Mouse (Mus musculus): ENCODE measurements around the gene Med12. TPM values are rescaled to one million over a fixed set of nuclear protein-coding genes. Genes with fewer than 3 reads are reported as not detected.

Gene Med12
- total and polyA plus RNA-seq, 3 experiments, result 20.9 to 68.0 TPM; not detected in 1

GRCm38 (mm10) chrX:101313625-101314359 lies 40.0 kb downstream of the Med12 start:
- H3K9me3 ChIP-seq (replicated peaks; ENCODE audit: insufficient read depth, low read length), result no peaks in the 10 kb centered on the region
- H3K9ac ChIP-seq (ENCODE audit: control insufficient read depth, low read depth, low read length, poor library complexity, severe bottlenecking), result no peak overlapping the region
- H3K79me2 ChIP-seq (ENCODE audit: control insufficient read depth, insufficient read depth, low read length, poor library complexity), result no peaks in the 10 kb centered on the region
- H3K27ac ChIP-seq (ENCODE audit: control insufficient read depth, low read depth, low read length), result no peak overlapping the region
- H3K36me3 ChIP-seq (ENCODE audit: control insufficient read depth in 1 of 2, insufficient read depth in 2 of 2, low read length in 2 of 2), result peaks cover 0 to 2% of the 10 kb centered on the region in 2 experiments; a peak in 1 of 4 replicates
- no peaks in the 10 kb centered on the region for H3K27me3 ChIP-seq (ENCODE audit: control insufficient read depth in 1 of 2, insufficient read depth in 2 of 2, low read length in 2 of 2)
- DNase-seq (ENCODE audit: low read depth, low spot score), result peak; percentile 33
- TF ChIP-seq ELF1 (IDR thresholded peaks at IDR 0.05; ENCODE audit: low read depth, low read length) (no peak), RCOR1 (IDR thresholded peaks at IDR 0.05; ENCODE audit: low read depth, low read length) (peak; percentile 50; the same call in 1 of the 2 replicates)
- peaks cover 0 to 8% of the 10 kb centered on the region in 2 experiments; a peak in 2 of 4 replicates for H3K4me1 ChIP-seq (ENCODE audit: control insufficient read depth in 1 of 2, insufficient read depth in 2 of 2, low read length in 2 of 2)
- H3K4me3 ChIP-seq (ENCODE audit: control insufficient read depth in 1 of 2, insufficient read depth in 1 of 2, low read depth in 2 of 2, low read length in 2 of 2), result no peak overlapping the region

DNA sequence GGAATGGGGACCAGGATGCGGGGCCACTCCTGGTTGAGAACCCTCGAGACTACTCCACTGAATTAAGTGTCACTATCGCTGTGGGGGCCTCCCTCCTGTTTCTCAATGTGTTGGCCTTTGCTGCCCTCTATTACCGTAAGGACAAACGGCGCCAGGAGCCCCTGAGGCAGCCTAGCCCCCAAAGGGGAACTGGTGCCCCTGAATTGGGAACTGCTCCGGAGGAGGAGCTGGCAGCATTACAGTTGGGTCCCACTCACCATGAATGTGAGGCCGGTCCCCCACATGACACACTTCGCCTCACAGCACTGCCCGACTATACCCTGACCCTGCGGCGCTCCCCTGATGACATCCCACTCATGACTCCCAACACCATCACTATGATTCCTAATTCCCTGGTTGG lies 45.9 kb downstream of the Med12 start:
- no peak overlapping the region for H3K4me3 ChIP-seq (ENCODE audit: control insufficient read depth in 1 of 2, insufficient read depth in 1 of 2, low read depth in 2 of 2, low read length in 2 of 2)
- TF ChIP-seq EP300 (IDR thresholded peaks at IDR 0.05; ENCODE audit: low read depth in 1 of 2, low read length in 2 of 2) (no peak), BHLHE40 (IDR thresholded peaks at IDR 0.05; ENCODE audit: borderline replicate concordance, low read depth, low read length) (no peak), MEF2A (IDR thresholded peaks at IDR 0.05; ENCODE audit: extremely low read depth, insufficient replicate concordance, low read depth, low read length, poor library complexity, severe bottlenecking) (no peak), JUND (IDR thresholded peaks at IDR 0.05; ENCODE audit: low read depth, low read length) (no peak), MAZ (IDR thresholded peaks at IDR 0.05; ENCODE audit: low read depth, low read length) (no peak), TAL1 (IDR thresholded peaks at IDR 0.05; ENCODE audit: low read length) (no peak), MAFK (IDR thresholded peaks at IDR 0.05; ENCODE audit: borderline replicate concordance, low read depth, low read length) (no peak), TBP (IDR thresholded peaks at IDR 0.05; ENCODE audit: low read depth, low read length) (no peak), ZKSCAN1 (IDR thresholded peaks at IDR 0.05; ENCODE audit: low read depth, low read length) (no peak), E2F4 (IDR thresholded peaks at IDR 0.05; ENCODE audit: borderline replicate concordance, low read depth, low read length) (no peak), GABPA (IDR thresholded peaks at IDR 0.05; ENCODE audit: low read depth, low read length) (no peak), USF1 (IDR thresholded peaks at IDR 0.05; ENCODE audit: low read depth, low read length) (no peak), MXI1 (IDR thresholded peaks at IDR 0.05; ENCODE audit: low read depth, low read length) (no peak), TCF12 (IDR thresholded peaks at IDR 0.05; ENCODE audit: low read depth, low read length) (no peak), POLR2A (IDR thresholded peaks at IDR 0.05; ENCODE audit: control insufficient read depth in 1 of 2, insufficient read depth in 1 of 2, low read depth in 1 of 2, low read length in 2 of 2, poor library complexity in 1 of 2) (no peak), NRF1 (IDR thresholded peaks at IDR 0.05; ENCODE audit: insufficient read depth, low read depth, low read length, poor library complexity, severe bottlenecking) (no peak), ZNF384 (IDR thresholded peaks at IDR 0.05; ENCODE audit: low read depth, low read length) (no peak), RAD21 (IDR thresholded peaks at IDR 0.05; ENCODE audit: low read depth, low read length) (no peak)
- peaks cover 0 to 8% of the 10 kb centered on the region in 2 experiments; a peak in 2 of 4 replicates for H3K4me1 ChIP-seq (ENCODE audit: control insufficient read depth in 1 of 2, insufficient read depth in 2 of 2, low read length in 2 of 2)
- no peaks in the 10 kb centered on the region for H3K79me2 ChIP-seq (ENCODE audit: control insufficient read depth, insufficient read depth, low read length, poor library complexity)
- no peak overlapping the region for H3K27ac ChIP-seq (ENCODE audit: control insufficient read depth, low read depth, low read length)
- DNase-seq (ENCODE audit: low read depth, low spot score), result no peak
- H3K36me3 ChIP-seq (ENCODE audit: control insufficient read depth in 1 of 2, insufficient read depth in 2 of 2, low read length in 2 of 2), result peaks cover 0 to 2% of the 10 kb centered on the region in 2 experiments; a peak in 1 of 4 replicates
- no peaks in the 10 kb centered on the region for H3K27me3 ChIP-seq (ENCODE audit: control insufficient read depth in 1 of 2, insufficient read depth in 2 of 2, low read length in 2 of 2)
- no peaks in the 10 kb centered on the region for H3K9me3 ChIP-seq (replicated peaks; ENCODE audit: insufficient read depth, low read length)
- H3K9ac ChIP-seq (ENCODE audit: control insufficient read depth, low read depth, low read length, poor library complexity, severe bottlenecking), result no peak overlapping the region

All from MEL (cell line).